Mouse (Mus musculus) layer of hippocampus, adult 2 months (tissue): ENCODE data around the gene Eef1a1. TPM values are rescaled to one million over a fixed set of nuclear protein-coding genes. Genes with fewer than 3 reads are reported as not detected.
A peak's percentile ranks its signal among the peaks of the same experiment; 100 is the strongest.

Source experiments
- DNase-seq, 2 experiments: peaks; one replicate each; pipeline ENCODE4 v3.0.0; 2022; ENCODE audit warnings: low spot score in 2 of 2
- H3K27ac ChIP-seq: fragments of 200-600 bp; 2 replicates; pipeline ENCODE4 v1.8.1; 2022
- H3K4me3 ChIP-seq: fragments of 200-600 bp; 2 replicates; pipeline ENCODE4 v1.8.1; 2022; ENCODE audit warnings: mild to moderate bottlenecking
- CTCF ChIP-seq: fragments of 200-600 bp; conservative IDR thresholded peaks from 2 replicates; pipeline ENCODE4 v1.8.1; 2022; ENCODE audit warnings: antibody characterized with exemption, mild to moderate bottlenecking, moderate library complexity
- microRNA-seq, 2 experiments: library from miRNA; unstranded; fragments of <30 nt; microRNA quantifications; one replicate each; pipeline ENCODE4 v1.2.0; 2021
- total RNA-seq, 2 experiments: library from RNA; stranded (reverse); gene quantifications; 2 replicates each; pipeline ENCODE4 v1.2.3; 2021

Gene Eef1a1
- total RNA-seq, 2 experiments from 2014 or later: 3,119 to 3,317 TPM

GRCm38 (mm10) chr9:78447606-78447972 lies 41.4 kb downstream of the Eef1a1 start:
- Histone ChIP-seq H3K27ac (peak overlapping the region; percentile 98), H3K4me3 (peak overlapping the region; percentile 100)
- TF ChIP-seq CTCF: no peak
- DNase-seq: no peak

GRCm38 (mm10) chr9:78442579-78443392 lies 46.2 kb downstream of the Eef1a1 start, which contains the start of gene Cgas:
Cgas (minus strand) TSS chr9:78443237.
- DNase-seq: peak; percentile 15 to 21
- H3K27ac ChIP-seq: no peak within 1 kb of the TSS
- peak within 1 kb of the TSS; percentile 52 for H3K4me3 ChIP-seq
- no peak for TF ChIP-seq CTCF

- H3K4me3 ChIP-seq: peak overlapping the region; percentile 52
- no peak overlapping the region for H3K27ac ChIP-seq
- DNase-seq: no peak
- no peak for TF ChIP-seq CTCF
These were observed 46.7 kb downstream of the Eef1a1 start for GRCm38 (mm10) chr9:78442237-78442578.

- no peak for DNase-seq
- H3K4me3 ChIP-seq: no peak overlapping the region
- H3K27ac ChIP-seq: no peak overlapping the region
- 0 out of 2 replicates have a peak, but pooled peaks have one; percentile 3 for TF ChIP-seq CTCF
These were observed 49.5 kb downstream of the Eef1a1 start for GRCm38 (mm10) chr9:78439426-78439825.

GRCm38 (mm10) chr9:78432471-78432870 lies 56.5 kb downstream of the Eef1a1 start:
- H3K27ac ChIP-seq: no peak overlapping the region
- no peak for DNase-seq
- peak; percentile 39 for TF ChIP-seq CTCF
- no peak overlapping the region for H3K4me3 ChIP-seq

- no peak overlapping the region for H3K27ac ChIP-seq
- no peak for TF ChIP-seq CTCF
- no peak for DNase-seq
- H3K4me3 ChIP-seq: no peak overlapping the region
These were observed 58.5 kb downstream of the Eef1a1 start for GRCm38 (mm10) chr9:78430486-78430885.

GRCm38 (mm10) chr9:78429551-78429950 lies 59.4 kb downstream of the Eef1a1 start:
- H3K27ac ChIP-seq: no peak overlapping the region
- no peak for TF ChIP-seq CTCF
- no peak overlapping the region for H3K4me3 ChIP-seq
- no peak for DNase-seq

GRCm38 (mm10) chr9:78428870-78429432 lies 60.0 kb downstream of the Eef1a1 start:
- H3K27ac ChIP-seq: no peak overlapping the region
- no peak for TF ChIP-seq CTCF
- DNase-seq: no peak
- H3K4me3 ChIP-seq: no peak overlapping the region

Small RNA genes lying within 50 kb of the gene (microRNA-seq; reads per million reads assigned to microRNA genes)
- gene Gm26377: 0 reads per million in 2 experiments

Other genes with a start within 250 kb of the Eef1a1 start
- gene Gm3776, start 232.0 kb downstream of the Eef1a1 start, total RNA-seq: not detected
- gene Gm10639, start 199.2 kb downstream of the Eef1a1 start, total RNA-seq: not detected
- not detected for gene Omt2a, start 174.4 kb downstream of the Eef1a1 start, total RNA-seq
- not detected for gene Omt2b, start 161.6 kb downstream of the Eef1a1 start, total RNA-seq
- gene Gsta2, start 133.4 kb downstream of the Eef1a1 start, total RNA-seq: not detected
- gene Dppa5a, start 121.0 kb downstream of the Eef1a1 start, total RNA-seq: not detected
- under 1 TPM in 1 of 2 experiments, not detected in 1; 0.17 TPM for gene Ooep, start 110.4 kb downstream of the Eef1a1 start, total RNA-seq
- gene Ddx43, start 93.4 kb downstream of the Eef1a1 start, total RNA-seq: not detected
- under 1 TPM; 0.79 to 0.92 TPM for gene Cgas, start 45.9 kb downstream of the Eef1a1 start, total RNA-seq
- gene Mto1, start 40.9 kb downstream of the Eef1a1 start, total RNA-seq: 10 to 100 TPM; 25.1 to 25.8 TPM
- gene Gm17324, start 40.4 kb downstream of the Eef1a1 start, total RNA-seq: 1 to 10 TPM; 1.3 to 1.5 TPM
- 10 to 100 TPM; 23.0 to 24.5 TPM for gene Slc17a5, start 98.9 kb upstream of the Eef1a1 start, total RNA-seq
- gene Cd109, start 126.4 kb upstream of the Eef1a1 start, total RNA-seq: 1 to 10 TPM; 3.1 to 3.5 TPM